Mouse (Mus musculus) heart, embryonic 10.5 days (tissue): ENCODE data around the gene Gja10. TPM values are rescaled to one million over a fixed set of nuclear protein-coding genes. Genes with fewer than 3 reads are reported as not detected.

ENCODE experiments used
- DNase-seq: peaks from one replicate; pipeline ENCODE4 v3.0.0-alpha.2; 2017; ENCODE audit warnings: low spot score
- H3K27ac ChIP-seq: fragments of 300-500 bp; sonication (generic); 2 replicates; pipeline ENCODE4 v1.5.1; 2016; ENCODE audit warnings: mild to moderate bottlenecking
- H3K27me3 ChIP-seq: fragments of 300-500 bp; sonication (generic); 2 replicates; pipeline ENCODE4 v1.6.1; 2016; ENCODE audit warnings: mild to moderate bottlenecking; ENCODE audit not compliant: poor library complexity, insufficient read depth, severe bottlenecking
- H3K36me3 ChIP-seq: fragments of 300-500 bp; sonication (generic); 2 replicates; pipeline ENCODE4 v1.6.1; 2016; ENCODE audit warnings: mild to moderate bottlenecking, moderate library complexity
- H3K4me1 ChIP-seq: fragments of 300-500 bp; sonication (generic); 2 replicates; pipeline ENCODE4 v1.6.1; 2016; ENCODE audit warnings: mild to moderate bottlenecking
- H3K4me3 ChIP-seq: fragments of 300-500 bp; sonication (generic); 2 replicates; pipeline ENCODE4 v1.5.1; 2016; ENCODE audit warnings: mild to moderate bottlenecking, moderate library complexity
- H3K9me3 ChIP-seq: fragments of 300-500 bp; sonication (generic); 2 replicates; pipeline ENCODE4 v1.6.1; 2016; ENCODE audit warnings: mild to moderate bottlenecking, moderate library complexity
- WGBS: fragments of 180-500 bp; shearing (Covaris S2); methylation state at CpG from one replicate; pipeline ENCODE4 v1.1.7; 2016; 5-methylcytosine and 5-hydroxymethylcytosine counted together
- polyA plus RNA-seq: library from polyadenylated mRNA; unstranded; fragments of >200 nt; fragmentation: Nextera tagmentation; extraction: Ambion mirVana; gene quantifications from 2 replicates; pipeline ENCODE4 v1.2.1, GENCODE M21; 2016

Gene Gja10
- polyA plus RNA-seq, 1 experiment from 2014 or later: 0.09 TPM

DNA sequence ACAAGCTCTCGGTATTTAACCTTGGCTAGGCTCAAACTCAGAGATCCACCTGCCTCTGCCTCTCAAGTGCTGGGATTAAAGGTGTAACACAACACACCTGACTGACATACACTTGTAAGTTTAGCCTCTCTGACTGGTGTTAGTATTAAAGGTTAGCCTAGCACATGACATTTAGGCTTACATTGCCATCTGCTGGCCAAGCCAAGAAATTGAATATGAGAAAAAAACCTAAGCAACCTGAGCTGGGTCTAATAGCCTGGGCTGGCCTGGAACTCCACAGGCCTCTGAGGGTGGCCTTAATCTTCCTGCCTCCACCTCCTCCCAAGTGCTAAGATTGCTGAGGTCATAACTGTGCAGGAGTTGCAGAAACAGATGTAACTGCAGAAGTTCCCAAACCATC is 30.4 kb downstream of the Gja10 start:
- Histone ChIP-seq H3K9me3 (no peaks in the 10 kb centered on the region), H3K4me3 (no peak overlapping the region), H3K4me1 (peaks cover 19% of the 10 kb centered on the region; the same call in 1 of the 2 replicates), H3K36me3 (no peaks in the 10 kb centered on the region), H3K27ac (no peak overlapping the region), H3K27me3 (no peaks in the 10 kb centered on the region)
- DNase-seq: no peak
- WGBS: 47% methylated on average over 1 of the region's 1 CpGs

GRCm38 (mm10) chr4:32571441-32571840 is 31.1 kb downstream of the Gja10 start:
- H3K27ac ChIP-seq: no peak overlapping the region
- WGBS: 62% methylated on average over 3 of the region's 3 CpGs
- H3K4me1 ChIP-seq: peaks cover 19% of the 10 kb centered on the region; the same call in 1 of the 2 replicates

GRCm38 (mm10) chr4:32570939-32571317 is 31.6 kb downstream of the Gja10 start:
- H3K27me3 ChIP-seq: no peaks in the 10 kb centered on the region
- H3K4me1 ChIP-seq: peaks cover 19% of the 10 kb centered on the region; the same call in 1 of the 2 replicates
- DNase-seq: no peak
- H3K4me3 ChIP-seq: no peak overlapping the region
- H3K9me3 ChIP-seq: no peaks in the 10 kb centered on the region
- peaks cover 4% of the 10 kb centered on the region; the same call in 1 of the 2 replicates for H3K36me3 ChIP-seq
- H3K27ac ChIP-seq: no peak overlapping the region
- WGBS: 75% methylated on average over 8 of the region's 8 CpGs

More at GRCm38 (mm10) chr4:32571441-32571840, 31.1 kb downstream of the Gja10 start:
- H3K4me3 ChIP-seq: no peak overlapping the region
- no peaks in the 10 kb centered on the region for H3K9me3 ChIP-seq
- H3K36me3 ChIP-seq: peaks cover 3% of the 10 kb centered on the region; the same call in 1 of the 2 replicates
- H3K27me3 ChIP-seq: no peaks in the 10 kb centered on the region
- DNase-seq: no peak

DNA sequence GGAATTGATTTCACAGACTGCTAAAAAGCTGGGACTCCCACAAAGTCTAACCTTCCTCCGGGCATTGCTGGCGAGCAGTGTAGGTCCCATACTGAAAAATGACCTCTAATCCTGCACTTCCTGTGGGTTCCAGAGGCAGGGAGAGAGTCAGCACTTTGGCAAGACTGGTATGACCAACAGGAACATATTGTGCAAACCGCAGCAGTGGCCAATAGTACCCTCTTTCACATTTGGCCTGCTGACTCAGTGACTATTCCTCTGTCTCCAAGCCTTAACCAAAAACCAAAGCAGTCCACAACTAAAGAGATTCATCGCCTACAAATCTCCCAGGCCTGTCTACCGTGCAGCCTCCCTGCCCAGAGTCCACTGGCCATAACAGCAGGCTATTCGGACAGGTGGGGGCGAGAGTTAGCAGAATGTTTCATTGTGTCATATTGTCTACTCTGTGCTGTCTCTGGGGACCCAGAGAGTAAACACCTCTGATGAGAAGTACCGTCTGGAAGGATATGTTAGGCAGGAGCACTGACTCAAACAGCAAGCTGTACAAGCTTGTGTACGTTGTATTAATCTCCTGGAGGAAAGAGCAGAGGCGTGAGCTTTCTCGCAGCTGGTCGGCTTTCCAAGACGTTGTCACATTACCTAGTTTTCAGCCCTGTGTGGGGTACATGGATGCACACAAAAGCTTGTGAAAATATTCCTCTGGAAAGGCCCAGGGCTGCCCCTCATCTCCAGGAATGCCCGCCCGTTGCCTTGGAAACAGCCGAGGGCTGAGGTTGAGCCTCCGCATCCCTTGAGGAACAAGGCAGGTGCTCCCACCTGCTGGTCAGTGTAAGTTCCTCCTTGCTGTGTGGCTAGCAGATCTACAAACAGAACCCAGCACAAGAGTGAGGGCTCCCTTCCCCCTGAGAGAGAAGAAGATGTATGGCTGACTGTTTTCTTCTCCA is 32.3 kb downstream of the Gja10 start:
- H3K27ac ChIP-seq: no peak overlapping the region
- no peaks in the 10 kb centered on the region for H3K27me3 ChIP-seq
- no peak for DNase-seq
- H3K4me3 ChIP-seq: no peak overlapping the region
- no peaks in the 10 kb centered on the region for H3K9me3 ChIP-seq
- peaks cover 19% of the 10 kb centered on the region; the same call in 1 of the 2 replicates for H3K4me1 ChIP-seq
- 70% methylated on average over 17 of the region's 17 CpGs for WGBS
- H3K36me3 ChIP-seq: peaks cover 4% of the 10 kb centered on the region; the same call in 1 of the 2 replicates

DNA sequence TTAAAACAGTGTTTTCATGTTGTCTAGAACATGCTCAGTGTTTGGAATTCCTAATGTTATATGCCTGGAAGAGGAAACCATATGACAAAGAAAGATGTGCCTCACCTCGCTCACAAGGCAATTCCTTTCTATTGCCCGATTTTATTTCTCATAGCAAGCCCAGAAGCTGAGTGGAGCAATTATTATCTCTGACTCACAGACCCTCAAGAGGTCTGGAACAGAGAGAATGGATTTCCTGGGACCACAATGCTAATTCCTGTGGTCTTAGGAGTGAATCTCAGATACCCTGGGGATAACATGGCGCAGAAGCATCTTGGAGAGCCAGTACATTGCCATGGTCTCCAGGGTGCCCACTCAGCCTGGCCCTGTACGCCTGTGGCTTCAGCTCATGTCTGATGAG is 33.5 kb downstream of the Gja10 start:
- no peak for DNase-seq
- no peaks in the 10 kb centered on the region for H3K9me3 ChIP-seq
- no peak overlapping the region for H3K4me3 ChIP-seq
- no peaks in the 10 kb centered on the region for H3K27me3 ChIP-seq
- H3K4me1 ChIP-seq: peaks cover 19% of the 10 kb centered on the region; the same call in 1 of the 2 replicates
- H3K27ac ChIP-seq: no peak overlapping the region
- H3K36me3 ChIP-seq: peaks cover 4% of the 10 kb centered on the region; the same call in 1 of the 2 replicates
- 77% methylated on average over 4 of the region's 4 CpGs for WGBS

DNA sequence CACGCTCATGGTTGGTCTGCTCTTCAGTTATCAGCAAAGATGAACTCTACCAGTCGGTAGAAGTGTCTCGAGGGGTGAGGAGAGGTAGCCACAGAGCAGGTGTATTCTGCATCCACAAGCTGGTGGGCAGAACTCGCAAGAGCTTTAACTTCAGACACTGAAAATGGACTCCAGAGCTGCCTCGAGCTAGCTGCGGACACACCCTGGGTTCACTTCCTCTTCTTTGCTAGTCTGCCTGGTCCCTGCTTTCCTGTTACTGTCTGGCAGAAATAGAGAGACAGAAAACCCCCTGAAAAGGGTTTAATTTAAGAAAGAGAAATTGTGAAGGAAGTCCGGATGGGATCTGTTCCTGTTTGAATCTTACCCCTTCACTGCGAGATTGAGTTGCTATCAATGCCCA is 37.6 kb downstream of the Gja10 start:
- peaks cover 21% of the 10 kb centered on the region for H3K4me1 ChIP-seq
- no peak overlapping the region for H3K4me3 ChIP-seq
- H3K9me3 ChIP-seq: no peaks in the 10 kb centered on the region
- H3K27me3 ChIP-seq: no peaks in the 10 kb centered on the region
- H3K36me3 ChIP-seq: peaks cover 24% of the 10 kb centered on the region
- WGBS: 75% methylated on average over 8 of the region's 8 CpGs
- H3K27ac ChIP-seq: no peak overlapping the region
- no peak for DNase-seq

DNA sequence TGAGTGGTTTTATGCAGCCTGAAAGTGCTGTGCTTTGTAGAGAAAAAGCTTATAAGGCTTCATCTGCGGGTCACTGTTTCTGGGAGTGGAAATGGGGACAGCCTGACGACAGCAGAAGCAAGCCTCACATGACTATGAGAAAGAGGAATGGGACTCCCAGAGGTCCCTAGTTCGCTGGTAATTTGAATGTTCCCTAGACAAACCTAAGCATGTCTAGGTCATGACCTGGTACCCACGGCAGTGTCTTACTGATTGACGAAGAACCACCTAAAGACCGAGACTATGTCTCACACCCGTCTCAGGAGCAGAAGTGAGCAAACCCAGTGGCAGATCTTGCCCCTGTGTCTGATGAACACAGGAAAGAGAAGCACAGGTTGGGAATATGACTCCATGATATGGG is 38.1 kb downstream of the Gja10 start:
- Histone ChIP-seq H3K27ac (no peak overlapping the region), H3K9me3 (no peaks in the 10 kb centered on the region), H3K27me3 (no peaks in the 10 kb centered on the region), H3K4me1 (peaks cover 19% of the 10 kb centered on the region), H3K4me3 (no peak overlapping the region), H3K36me3 (peaks cover 24% of the 10 kb centered on the region)
- WGBS: 82% methylated on average over 7 of the region's 7 CpGs
- DNase-seq: no peak

GRCm38 (mm10) chr4:32562319-32563115 is 40.0 kb downstream of the Gja10 start:
- 93% methylated on average over 35 of the region's 35 CpGs for WGBS
- no peak for DNase-seq
- H3K27ac ChIP-seq: 0 out of 2 replicates have a peak overlapping the region, but pooled peaks have one; percentile 29
- no peaks in the 10 kb centered on the region for H3K9me3 ChIP-seq
- H3K27me3 ChIP-seq: no peaks in the 10 kb centered on the region
- peaks cover 19% of the 10 kb centered on the region for H3K4me1 ChIP-seq
- H3K36me3 ChIP-seq: peaks cover 24% of the 10 kb centered on the region
- no peak overlapping the region for H3K4me3 ChIP-seq

DNA sequence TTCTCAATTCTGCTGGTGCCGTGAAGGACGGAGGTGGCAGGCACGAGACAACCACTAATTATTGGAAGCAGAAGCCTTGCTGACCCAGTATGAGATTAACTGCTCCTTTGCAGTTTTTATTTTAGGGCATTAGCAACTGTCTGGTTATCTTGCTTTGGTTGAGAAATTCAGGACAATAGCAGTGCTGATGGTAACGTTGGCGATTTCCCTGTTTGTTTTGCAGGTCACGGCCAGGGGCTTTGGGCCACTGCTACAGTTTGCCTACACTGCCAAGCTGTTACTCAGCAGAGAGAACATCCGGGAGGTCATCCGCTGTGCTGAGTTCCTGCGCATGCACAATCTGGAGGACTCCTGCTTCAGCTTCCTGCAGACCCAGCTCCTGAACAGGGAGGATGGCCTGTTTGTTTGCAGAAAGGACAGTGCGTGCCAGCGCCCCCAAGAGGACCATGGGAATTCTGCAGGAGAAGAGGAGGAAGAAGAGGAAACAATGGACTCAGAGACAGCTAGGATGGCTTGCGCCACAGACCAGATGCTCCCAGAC is 40.9 kb downstream of the Gja10 start:
- Histone ChIP-seq H3K4me3 (no peak overlapping the region), H3K27ac (peak overlapping the region; percentile 37; the same call in 1 of the 2 replicates), H3K9me3 (no peaks in the 10 kb centered on the region), H3K4me1 (peaks cover 19% of the 10 kb centered on the region), H3K36me3 (peaks cover 23% of the 10 kb centered on the region), H3K27me3 (no peaks in the 10 kb centered on the region)
- no peak for DNase-seq
- WGBS: 62% methylated on average over 12 of the region's 12 CpGs

DNA sequence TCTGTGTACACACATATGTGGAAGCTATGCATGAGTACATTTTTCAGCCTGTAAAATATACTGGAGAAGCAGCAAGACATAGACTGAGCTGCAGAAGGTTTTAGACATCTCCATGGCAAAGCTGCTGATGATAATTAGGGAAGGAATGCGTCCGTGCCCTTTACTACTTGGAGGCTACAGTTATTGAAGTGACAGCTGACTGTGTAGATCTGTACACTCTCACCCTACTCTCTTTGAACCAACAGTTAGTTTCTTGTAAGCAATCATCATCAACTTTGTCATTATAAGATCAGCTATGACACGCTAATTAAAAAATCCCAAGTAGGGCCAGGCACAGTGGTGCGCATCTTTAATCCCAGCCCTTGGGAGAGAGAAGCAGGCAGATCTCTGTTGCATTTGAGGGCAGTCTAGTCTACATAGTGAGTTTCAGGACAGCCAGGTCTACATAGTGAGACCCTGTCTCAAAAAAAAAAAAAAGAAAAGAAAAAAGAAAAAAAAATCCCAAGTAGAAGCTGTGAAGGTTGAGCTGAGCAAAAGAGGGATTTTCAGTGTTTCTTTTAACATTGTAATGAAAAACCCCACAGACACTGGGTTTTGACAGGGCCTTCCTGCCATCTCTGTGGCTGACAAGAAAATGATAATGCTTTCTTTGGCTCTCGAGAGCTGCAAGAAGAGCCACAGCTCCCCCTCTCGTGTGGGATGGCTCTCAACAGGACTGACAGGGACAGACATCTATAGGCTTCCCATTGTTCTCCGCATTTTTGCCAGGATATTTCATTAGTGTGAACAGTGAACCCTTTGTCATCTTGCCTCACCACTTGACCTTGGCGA is 41.6 kb downstream of the Gja10 start:
- Histone ChIP-seq H3K27me3 (no peaks in the 10 kb centered on the region), H3K27ac (peak overlapping the region; percentile 37; the same call in 1 of the 2 replicates), H3K4me1 (peaks cover 19% of the 10 kb centered on the region), H3K9me3 (no peaks in the 10 kb centered on the region), H3K4me3 (no peak overlapping the region), H3K36me3 (peaks cover 20% of the 10 kb centered on the region)
- DNase-seq: no peak
- 60% methylated on average over 8 of the region's 8 CpGs for WGBS

- no peak for DNase-seq
- Histone ChIP-seq H3K4me3 (no peak overlapping the region), H3K27ac (0 out of 2 replicates have a peak overlapping the region, but pooled peaks have one; percentile 36), H3K4me1 (peaks cover 19% of the 10 kb centered on the region), H3K9me3 (no peaks in the 10 kb centered on the region), H3K36me3 (peaks cover 20% of the 10 kb centered on the region), H3K27me3 (no peaks in the 10 kb centered on the region)
- 56% methylated on average over 6 of the region's 6 CpGs for WGBS
Observed at GRCm38 (mm10) chr4:32560246-32560645, 42.3 kb downstream of the Gja10 start.

GRCm38 (mm10) chr4:32555506-32555905 is 47.1 kb downstream of the Gja10 start:
- Histone ChIP-seq H3K4me1 (peaks cover 6% of the 10 kb centered on the region), H3K4me3 (no peak overlapping the region), H3K27ac (no peak overlapping the region), H3K27me3 (no peaks in the 10 kb centered on the region), H3K9me3 (no peaks in the 10 kb centered on the region), H3K36me3 (no peaks in the 10 kb centered on the region)
- no peak for DNase-seq
- 80% methylated on average over 7 of the region's 7 CpGs for WGBS
